Mouse (Mus musculus) embryonic facial prominence, embryonic 10.5 days (tissue): ENCODE results near the gene Ccr9. TPM values are rescaled to one million over a fixed set of nuclear protein-coding genes. Genes with fewer than 3 reads are reported as not detected.
"Not testable (repeated sequence)": the region's sequence is repeated elsewhere in the genome, so short reads cannot be mapped to it uniquely, and the experiment has no call there.

Experiments
- DNase-seq: peaks from one replicate; pipeline ENCODE4 v3.0.0-alpha.2; 2017; ENCODE audit warnings: low spot score
- H3K27ac ChIP-seq: fragments of 300-500 bp; sonication (generic); replicated peaks from 2 replicates; pipeline ENCODE4 v1.5.1; 2016; ENCODE audit warnings: mild to moderate bottlenecking
- H3K27me3 ChIP-seq: fragments of 300-500 bp; sonication (generic); replicated peaks from 2 replicates; pipeline ENCODE4 v1.6.1; 2016; ENCODE audit warnings: low read depth, mild to moderate bottlenecking; ENCODE audit not compliant: poor library complexity, severe bottlenecking
- H3K36me3 ChIP-seq: fragments of 300-500 bp; sonication (generic); replicated peaks from 2 replicates; pipeline ENCODE4 v1.6.1; 2016; ENCODE audit warnings: mild to moderate bottlenecking, moderate library complexity
- H3K4me1 ChIP-seq: fragments of 300-500 bp; sonication (generic); 2 replicates; pipeline ENCODE4 v1.6.1; 2016
- H3K4me3 ChIP-seq: fragments of 300-500 bp; sonication (generic); 2 replicates; pipeline ENCODE4 v1.5.1; 2016; ENCODE audit warnings: mild to moderate bottlenecking, moderate library complexity
- H3K9me3 ChIP-seq: fragments of 300-500 bp; sonication (generic); 2 replicates; pipeline ENCODE4 v1.6.1; 2016; ENCODE audit warnings: mild to moderate bottlenecking
- WGBS: fragments of 180-500 bp; shearing (Covaris S2); methylation state at CpG from one replicate; pipeline ENCODE4 v1.1.7; 2016; 5-methylcytosine and 5-hydroxymethylcytosine counted together
- polyA plus RNA-seq: library from polyadenylated mRNA; unstranded; fragments of >200 nt; fragmentation: Nextera tagmentation; extraction: Ambion mirVana; gene quantifications from 2 replicates; pipeline ENCODE4 v1.2.1, GENCODE M21; 2016

Ccr9 gene
- polyA plus RNA-seq, 1 experiment from 2014 or later, result 0.06 TPM

- H3K9me3 ChIP-seq, result no peaks in the 10 kb centered on the region
- no peak overlapping the region for H3K4me3 ChIP-seq
- H3K27ac ChIP-seq, result no peak overlapping the region
- 76% methylated on average over 2 of the region's 2 CpGs for WGBS
- H3K36me3 ChIP-seq, result no peaks in the 10 kb centered on the region
- no peaks in the 10 kb centered on the region for H3K4me1 ChIP-seq
- no peak for DNase-seq
- no peaks in the 10 kb centered on the region for H3K27me3 ChIP-seq
Measured at GRCm38 (mm10) chr9:123722737-123723493, 44.7 kb downstream of the Ccr9 start.

DNA sequence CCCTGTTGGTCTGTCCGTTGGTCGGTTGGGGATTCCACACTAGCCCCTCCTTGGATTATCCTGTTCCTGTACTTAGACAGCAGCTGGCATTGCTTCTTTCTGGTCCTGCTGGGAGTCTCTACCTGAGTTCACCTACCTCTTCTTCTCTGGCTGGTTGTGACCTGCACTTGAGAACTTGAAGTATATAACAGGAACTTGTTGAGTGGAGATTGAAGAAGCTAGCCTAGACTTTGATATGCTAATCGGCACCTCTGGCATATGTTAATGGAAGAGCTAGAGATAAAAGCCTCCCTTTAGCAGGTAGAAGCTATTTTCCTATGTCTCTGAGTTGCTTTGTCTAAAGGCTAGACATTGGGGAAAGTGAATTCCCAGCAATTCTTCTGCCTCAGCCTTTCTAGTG is 53.0 kb downstream of the Ccr9 start:
- Histone ChIP-seq H3K27me3 (no peaks in the 10 kb centered on the region), H3K36me3 (no peaks in the 10 kb centered on the region), H3K4me3 (no peak overlapping the region), H3K9me3 (no peaks in the 10 kb centered on the region), H3K4me1 (no peaks in the 10 kb centered on the region), H3K27ac (no peak overlapping the region)
- no peak for DNase-seq
- 72% methylated on average over 3 of the region's 3 CpGs for WGBS

- WGBS, result 74% methylated on average over 3 of the region's 3 CpGs
Measured at GRCm38 (mm10) chr9:123734133-123734532, 55.9 kb downstream of the Ccr9 start.

DNA sequence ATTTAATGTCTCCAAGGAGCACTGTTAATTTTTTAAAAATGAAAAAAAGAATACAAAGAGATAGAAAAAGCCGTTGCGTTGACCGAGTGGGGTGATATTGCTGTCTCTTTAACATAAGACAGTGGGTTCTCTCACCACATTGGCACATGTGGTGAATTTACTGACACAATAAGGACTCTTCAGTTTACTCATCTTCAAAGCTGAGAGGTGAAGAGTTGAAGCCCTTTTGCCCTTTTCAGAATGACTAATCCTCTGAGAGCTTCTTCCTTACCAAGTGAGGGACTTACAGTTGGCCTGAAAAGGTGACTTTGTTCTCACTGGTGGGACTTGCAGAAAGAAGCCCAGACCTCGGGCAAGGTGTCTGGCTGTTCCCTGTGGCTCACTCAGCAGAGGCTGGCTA is 62.6 kb downstream of the Ccr9 start:
- H3K9me3 ChIP-seq, result no peaks in the 10 kb centered on the region
- 80% methylated on average over 4 of the region's 4 CpGs for WGBS
- H3K36me3 ChIP-seq, result no peaks in the 10 kb centered on the region
- no peak overlapping the region for H3K27ac ChIP-seq
- DNase-seq, result no peak
- no peaks in the 10 kb centered on the region for H3K4me1 ChIP-seq
- no peak overlapping the region for H3K4me3 ChIP-seq
- no peaks in the 10 kb centered on the region for H3K27me3 ChIP-seq

More at GRCm38 (mm10) chr9:123734133-123734532, 55.9 kb downstream of the Ccr9 start:
- no peaks in the 10 kb centered on the region for H3K4me1 ChIP-seq
- H3K27ac ChIP-seq, result no peak overlapping the region
- DNase-seq, result no peak
- no peaks in the 10 kb centered on the region for H3K9me3 ChIP-seq
- no peaks in the 10 kb centered on the region for H3K36me3 ChIP-seq
- H3K4me3 ChIP-seq, result no peak overlapping the region
- no peaks in the 10 kb centered on the region for H3K27me3 ChIP-seq

- WGBS, result 94% methylated on average over 8 of the region's 8 CpGs
- not testable (repeated sequence) for H3K4me3 ChIP-seq, H3K27me3 ChIP-seq, H3K9me3 ChIP-seq, DNase-seq, H3K4me1 ChIP-seq, H3K27ac ChIP-seq, H3K36me3 ChIP-seq
Measured at GRCm38 (mm10) chr9:123749687-123750086, 71.4 kb downstream of the Ccr9 start.

DNA sequence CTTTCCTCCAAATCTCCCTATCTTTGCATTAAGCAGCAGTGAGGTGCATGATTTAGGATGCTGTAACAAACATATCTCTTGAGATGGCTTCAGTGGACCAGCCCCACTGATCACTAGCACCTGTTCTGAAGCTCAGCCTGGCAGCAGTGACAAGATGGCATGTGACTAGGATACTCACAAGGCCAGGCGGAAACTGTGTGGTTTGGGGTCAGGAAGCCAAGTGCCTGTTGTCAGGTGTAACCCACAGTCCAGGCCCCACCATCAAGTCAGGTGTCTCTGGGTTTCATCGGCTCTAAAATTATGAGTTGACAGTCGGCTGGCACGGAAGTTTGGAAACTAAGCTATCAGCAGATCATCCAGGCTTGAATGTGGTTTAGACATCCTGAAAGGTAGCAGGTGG is 76.1 kb downstream of the Ccr9 start:
- H3K27me3 ChIP-seq, result no peaks in the 10 kb centered on the region
- no peak overlapping the region for H3K27ac ChIP-seq
- H3K4me1 ChIP-seq, result no peaks in the 10 kb centered on the region
- no peak for DNase-seq
- H3K4me3 ChIP-seq, result no peak overlapping the region
- no peaks in the 10 kb centered on the region for H3K36me3 ChIP-seq
- no peaks in the 10 kb centered on the region for H3K9me3 ChIP-seq
- WGBS, result 90% methylated on average over 4 of the region's 4 CpGs

- H3K4me3 ChIP-seq, result no peak overlapping the region
- H3K36me3 ChIP-seq, result no peaks in the 10 kb centered on the region
- no peaks in the 10 kb centered on the region for H3K27me3 ChIP-seq
- H3K9me3 ChIP-seq, result no peaks in the 10 kb centered on the region
- DNase-seq, result no peak
- H3K27ac ChIP-seq, result no peak overlapping the region
- WGBS, result 83% methylated on average over 3 of the region's 3 CpGs
- H3K4me1 ChIP-seq, result no peaks in the 10 kb centered on the region
Measured at GRCm38 (mm10) chr9:123756752-123757151, 78.5 kb downstream of the Ccr9 start.

GRCm38 (mm10) chr9:123757326-123757725 is 79.1 kb downstream of the Ccr9 start:
- no peak for DNase-seq
- H3K27ac ChIP-seq, result no peak overlapping the region
- no peak overlapping the region for H3K4me3 ChIP-seq
- H3K27me3 ChIP-seq, result no peaks in the 10 kb centered on the region
- no peaks in the 10 kb centered on the region for H3K4me1 ChIP-seq
- no peaks in the 10 kb centered on the region for H3K36me3 ChIP-seq
- no peaks in the 10 kb centered on the region for H3K9me3 ChIP-seq
- WGBS, result 69% methylated on average over 2 of the region's 2 CpGs

DNA sequence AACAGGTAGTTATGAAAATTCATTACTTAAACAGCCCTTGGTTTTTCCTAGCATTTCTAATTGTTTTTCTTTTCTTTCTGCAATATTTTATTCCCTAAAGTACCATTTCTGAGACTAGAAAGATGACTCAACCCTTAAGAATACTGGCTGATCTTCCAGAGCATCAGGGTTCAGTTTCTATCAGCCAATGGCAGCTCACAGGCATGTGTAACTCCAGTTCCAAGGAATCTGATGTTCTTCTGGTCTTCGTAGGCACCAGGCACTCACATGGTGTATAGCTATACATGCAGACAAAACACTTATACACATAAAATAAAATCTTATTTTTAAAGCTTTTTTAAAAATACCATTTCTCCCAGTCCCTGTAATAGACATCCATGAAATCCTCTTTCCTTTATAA is 79.9 kb downstream of the Ccr9 start:
- 93% methylated on average over 1 of the region's 1 CpGs for WGBS
- no peaks in the 10 kb centered on the region for H3K4me1 ChIP-seq
- H3K9me3 ChIP-seq, result no peaks in the 10 kb centered on the region
- no peak for DNase-seq
- H3K4me3 ChIP-seq, result no peak overlapping the region
- H3K27ac ChIP-seq, result no peak overlapping the region
- no peaks in the 10 kb centered on the region for H3K36me3 ChIP-seq
- H3K27me3 ChIP-seq, result no peaks in the 10 kb centered on the region

GRCm38 (mm10) chr9:123758645-123759044 is 80.4 kb downstream of the Ccr9 start:
- Histone ChIP-seq H3K27me3 (no peaks in the 10 kb centered on the region), H3K27ac (no peak overlapping the region), H3K4me1 (no peaks in the 10 kb centered on the region), H3K4me3 (no peak overlapping the region), H3K9me3 (no peaks in the 10 kb centered on the region), H3K36me3 (no peaks in the 10 kb centered on the region)
- DNase-seq, result no peak
- 84% methylated on average over 4 of the region's 4 CpGs for WGBS

DNA sequence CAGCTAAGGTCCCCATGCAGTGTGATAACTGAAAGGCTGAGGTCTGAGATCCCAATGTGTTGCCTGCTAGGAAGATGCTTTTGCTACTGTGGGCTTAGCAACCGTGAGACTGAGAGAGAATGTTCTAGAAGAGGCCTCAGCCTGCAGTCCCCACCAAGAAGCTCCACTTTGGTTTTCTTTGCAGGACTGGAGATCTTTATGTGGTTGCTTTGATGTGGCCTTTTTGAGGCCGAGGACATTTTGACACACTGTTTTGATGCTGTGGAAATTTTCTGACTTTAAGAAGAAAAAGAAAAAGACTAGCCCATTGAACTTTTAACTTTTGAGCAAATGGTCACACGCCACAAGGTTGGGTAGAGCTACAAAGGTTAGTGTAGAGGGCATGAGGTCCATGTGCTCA is 82.6 kb downstream of the Ccr9 start:
- no peaks in the 10 kb centered on the region for H3K4me1 ChIP-seq
- no peaks in the 10 kb centered on the region for H3K9me3 ChIP-seq
- DNase-seq, result no peak
- no peak overlapping the region for H3K27ac ChIP-seq
- no peaks in the 10 kb centered on the region for H3K36me3 ChIP-seq
- no peaks in the 10 kb centered on the region for H3K27me3 ChIP-seq
- WGBS, result 83% methylated on average over 3 of the region's 3 CpGs
- no peak overlapping the region for H3K4me3 ChIP-seq

GRCm38 (mm10) chr9:123762886-123763285 is 84.6 kb downstream of the Ccr9 start:
- Histone ChIP-seq H3K36me3 (no peaks in the 10 kb centered on the region), H3K9me3 (no peaks in the 10 kb centered on the region), H3K27ac (no peak overlapping the region), H3K4me3 (no peak overlapping the region), H3K4me1 (no peaks in the 10 kb centered on the region), H3K27me3 (no peaks in the 10 kb centered on the region)
- no peak for DNase-seq
- WGBS, result 85% methylated on average over 4 of the region's 4 CpGs

GRCm38 (mm10) chr9:123763771-123764170 is 85.5 kb downstream of the Ccr9 start:
- H3K27ac ChIP-seq, result no peak overlapping the region
- WGBS, result 80% methylated on average over 3 of the region's 3 CpGs
- no peak overlapping the region for H3K4me3 ChIP-seq
- H3K4me1 ChIP-seq, result no peaks in the 10 kb centered on the region
- H3K9me3 ChIP-seq, result no peaks in the 10 kb centered on the region
- no peak for DNase-seq
- H3K27me3 ChIP-seq, result no peaks in the 10 kb centered on the region
- H3K36me3 ChIP-seq, result no peaks in the 10 kb centered on the region
